Mouse (Mus musculus) mouse trophoblast stem cell (cell line): ENCODE data around the gene 4930596D02Rik.

Experiments used
- in situ Hi-C, 2 experiments: fragments of 300-500 bp; cut with MseI, MboI; formaldehyde crosslinking; loops; 2 replicates in 1 of 2; 3 replicates in 1 of 2; pipeline ENCODE4 v1.15.1; 2025

4930596D02Rik gene

GRCm38 (mm10) chr14:35811878-35812277, at the start of gene 4930596D02Rik:
TSS of gene 4930596D02Rik (minus strand) at chr14:35811978.
- in situ Hi-C loops, result no loop called here

DNA sequence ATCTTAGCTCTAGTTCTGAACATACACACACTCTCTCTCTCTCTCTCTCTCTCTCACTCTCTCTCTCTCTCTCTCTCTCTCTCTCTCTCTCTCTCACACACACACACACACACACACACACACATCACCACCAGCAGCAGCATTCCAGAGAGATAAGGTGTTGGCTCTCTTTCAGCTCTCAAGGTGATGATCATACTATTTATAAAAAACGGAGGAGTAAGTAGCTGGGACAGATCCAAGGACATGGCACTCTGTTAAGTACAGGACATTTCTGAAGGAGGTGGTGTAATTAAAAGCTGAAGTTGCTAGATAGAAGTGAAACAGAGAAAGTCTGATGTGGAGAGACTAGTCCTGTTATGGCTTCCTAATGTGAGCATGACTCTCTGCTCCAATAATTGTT, 41.5 kb upstream of the 4930596D02Rik start:
- in situ Hi-C loops, result no loop called here

DNA sequence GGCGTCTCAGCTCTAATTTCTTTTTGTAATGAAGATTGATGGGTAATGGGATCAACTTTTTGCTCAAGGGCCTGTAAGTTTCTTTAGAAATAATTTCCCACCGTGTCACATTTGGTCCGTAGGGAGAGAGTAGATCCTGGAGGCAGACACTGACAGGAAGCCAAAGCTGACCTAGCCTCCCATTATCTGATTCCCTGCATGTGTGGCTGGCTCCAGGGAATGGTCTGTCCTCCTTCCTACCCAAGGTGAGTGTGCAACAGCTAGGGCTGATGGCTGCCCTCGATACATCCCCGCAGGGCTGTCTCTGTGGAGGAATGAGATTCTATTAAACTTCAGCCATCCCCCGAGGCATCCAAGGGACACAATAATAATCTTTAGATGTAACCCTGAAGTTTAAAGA, 33.5 kb upstream of the 4930596D02Rik start:
- in situ Hi-C loops, result no loop called here

DNA sequence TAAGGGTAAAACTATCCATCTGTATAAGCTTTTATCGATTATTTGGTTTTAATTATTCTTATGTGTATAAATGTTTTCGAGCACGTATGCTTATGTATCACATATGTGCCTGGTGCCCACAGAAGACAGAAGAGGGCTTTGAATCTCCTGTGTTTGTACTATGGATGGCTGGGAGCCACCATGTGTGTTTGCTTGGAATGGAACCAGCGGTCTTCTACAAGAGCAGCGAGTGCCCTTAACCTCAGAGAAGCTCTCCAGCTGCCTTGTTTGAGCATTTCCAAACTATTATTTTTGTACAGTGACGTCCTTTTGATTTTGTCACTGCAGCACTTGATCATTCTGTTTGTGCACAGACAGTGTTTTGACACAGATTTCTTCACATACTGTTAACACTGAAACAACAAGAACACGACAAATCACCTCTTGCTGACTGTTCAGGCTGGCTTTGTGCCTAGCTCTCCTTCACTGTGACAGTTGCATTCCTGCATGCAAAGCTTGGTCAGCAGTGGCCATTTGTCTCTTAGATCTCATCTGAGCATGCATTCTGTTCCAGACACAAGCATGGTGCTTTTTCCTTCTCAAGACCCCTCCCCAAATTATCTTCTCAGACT, 30.4 kb upstream of the 4930596D02Rik start:
- in situ Hi-C loops, result no loop called here

DNA sequence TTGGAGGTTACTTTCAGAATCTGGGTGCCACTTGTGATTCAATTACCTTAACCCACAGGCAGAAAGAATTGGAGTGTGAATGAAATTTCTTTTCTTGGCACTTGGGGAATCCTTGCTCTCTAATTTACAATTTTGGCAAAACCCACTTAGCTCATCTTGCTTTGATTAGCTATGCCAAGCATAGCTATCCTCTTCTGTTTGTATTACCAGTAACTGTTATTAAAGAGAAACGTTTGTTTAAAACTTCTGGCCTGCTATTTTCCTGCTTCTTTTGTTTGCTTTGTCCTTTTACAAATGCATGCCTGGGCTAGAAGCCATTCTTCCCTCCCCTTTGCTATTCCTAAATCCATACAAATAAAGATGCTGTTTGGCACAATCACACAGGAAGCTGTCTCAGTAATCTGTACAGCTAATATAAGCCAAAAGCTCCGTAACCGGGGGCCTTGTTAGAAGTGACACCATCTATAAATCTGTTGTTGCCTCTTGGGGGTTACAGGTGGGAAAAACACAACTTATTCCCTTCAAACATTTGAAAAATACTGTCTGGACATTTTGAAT, 19.0 kb downstream of the 4930596D02Rik start:
- in situ Hi-C loops, result no loop called here

DNA sequence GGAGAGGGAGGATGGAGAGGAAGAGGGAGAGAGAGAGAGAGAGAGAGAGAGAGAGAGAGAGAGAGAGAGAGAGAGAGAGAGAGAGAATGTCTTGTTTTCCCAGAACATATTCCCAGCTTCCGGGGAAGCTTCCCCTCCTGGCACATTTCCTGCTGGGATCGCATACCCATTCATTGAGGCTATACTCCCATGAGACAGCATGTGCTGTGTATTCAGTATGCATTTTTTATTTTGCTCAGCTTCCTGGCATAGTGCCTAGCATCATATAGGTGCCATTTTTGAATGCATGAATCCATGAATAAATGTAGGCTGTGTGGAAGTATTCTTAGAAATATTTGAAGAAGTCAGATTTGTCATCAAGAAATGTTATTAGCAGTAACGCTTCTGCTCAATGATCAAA, 31.7 kb downstream of the 4930596D02Rik start:
- in situ Hi-C loops, result no loop called here

DNA sequence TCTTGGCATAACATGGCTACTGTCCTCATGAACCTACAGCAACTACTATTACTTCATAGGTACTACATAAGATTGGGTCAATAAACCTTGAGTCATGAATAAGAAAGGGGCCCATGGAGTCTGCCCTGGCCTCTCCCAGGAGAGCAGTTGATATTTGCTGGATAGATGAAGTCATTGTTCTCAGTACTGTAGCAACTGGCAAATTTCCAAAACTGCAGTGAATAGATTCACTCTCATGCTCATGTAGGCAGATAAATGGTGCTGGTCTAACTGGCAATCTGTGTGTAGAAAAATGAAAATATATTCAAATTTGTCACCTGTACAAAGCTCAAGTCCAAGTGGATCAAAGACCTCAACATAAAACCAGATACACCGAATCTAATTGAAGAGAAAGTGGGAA, 38.5 kb downstream of the 4930596D02Rik start:
- in situ Hi-C loops, result no loop called here
